12 mouse cellular contexts compared by ENCODE assay signal in genomic region chr12:88859456-88860345, GRCm38 (mm10).
DNase-seq lines count a peak whose midpoint lies in the region; ATAC-seq and TF ChIP-seq lines count a peak whose summit lies in the region.
"Had no signal": no experiment of that assay in that cellular context is flagged by ENCODE, and none has a peak within 500 bp of the region (broad histone marks: within the 10 kb centered on the region; RNA-seq: fewer than 3 reads in every experiment).

No protein-coding gene starts in this region.

- no peaks in the 10 kb centered on the region for H3K79me2 ChIP-seq in heart, adult 2 months (replicated peaks; ENCODE audit: control insufficient read depth, insufficient read depth, low read length)

- H3K4me1 ChIP-seq in forebrain, embryonic 15.5 days, result peaks cover 31% of the 10 kb centered on the region
- H3K4me1 ChIP-seq in midbrain, embryonic 13.5 days (replicated peaks), result peaks cover 24% of the 10 kb centered on the region
- no peaks in the 10 kb centered on the region for H3K4me1 ChIP-seq in heart, adult 2 months (ENCODE audit: control insufficient read depth, insufficient read depth, low read length)
- H3K4me1 ChIP-seq: heart, embryonic 12.5 days had no signal

- H3K9me3 ChIP-seq in forebrain, embryonic 15.5 days, result no peaks in the 10 kb centered on the region
- H3K9me3 ChIP-seq in midbrain, embryonic 13.5 days, result no peaks in the 10 kb centered on the region
- H3K9me3 ChIP-seq: heart, embryonic 12.5 days had no signal

- peak; percentile 86 for ATAC-seq in forebrain, embryonic 15.5 days (replicated peaks)
- ATAC-seq in midbrain, embryonic 13.5 days, result peak; percentile 80

- no peaks in the 10 kb centered on the region for H3K36me3 ChIP-seq in forebrain, embryonic 15.5 days
- no peaks in the 10 kb centered on the region for H3K36me3 ChIP-seq in midbrain, embryonic 13.5 days
- no peaks in the 10 kb centered on the region for H3K36me3 ChIP-seq in heart, adult 2 months (ENCODE audit: control insufficient read depth, insufficient read depth, low read length)
- H3K36me3 ChIP-seq: heart, embryonic 12.5 days had no signal

- TF ChIP-seq EP300 in heart, adult 2 months (IDR thresholded peaks at IDR 0.05; ENCODE audit: insufficient read depth, low read depth, low read length), result no peak

- no peaks in the 10 kb centered on the region for H3K27me3 ChIP-seq in forebrain, embryonic 15.5 days
- H3K27me3 ChIP-seq in midbrain, embryonic 13.5 days, result no peaks in the 10 kb centered on the region
- H3K27me3 ChIP-seq in heart, adult 2 months (ENCODE audit: control insufficient read depth, insufficient read depth, low read length), result no peaks in the 10 kb centered on the region
- H3K27me3 ChIP-seq: heart, embryonic 12.5 days had no signal

- no peak for TF ChIP-seq CTCF in layer of hippocampus, adult 2 months (conservative IDR thresholded peaks at IDR 0.05)
- no peak for TF ChIP-seq CTCF in heart, adult 2 months (IDR thresholded peaks at IDR 0.05)

- H3K4me3 ChIP-seq in layer of hippocampus, adult 2 months, result no peak overlapping the region
- H3K4me3 ChIP-seq in forebrain, embryonic 15.5 days, result no peak overlapping the region
- no peak overlapping the region for H3K4me3 ChIP-seq in midbrain, embryonic 13.5 days (replicated peaks)
- H3K4me3 ChIP-seq in heart, adult 2 months, result no peak overlapping the region
- H3K4me3 ChIP-seq: heart, embryonic 12.5 days had no signal

- no peak for DNase-seq in layer of hippocampus, adult 2 months (ENCODE audit: low spot score in 2 of 2)
- DNase-seq in layer of hippocampus, postnatal 14 days (ENCODE audit: low spot score in 2 of 2), result no peak
- DNase-seq in retina, embryonic 14.5 days (ENCODE audit: low spot score), result peak; percentile 32
- DNase-seq in ovary, adult 18-20 months (ENCODE audit: low spot score), result no peak
- DNase-seq in heart, adult 2 months, result no peak
- DNase-seq: cerebellum, adult 18-20 months; kidney, adult 9 months; right cerebral cortex, postnatal 14 days had no signal

- 13% methylated on average over 6 of the region's 6 CpGs for WGBS in forebrain, embryonic 15.5 days
- WGBS in midbrain, embryonic 13.5 days, result 18% methylated on average over 6 of the region's 6 CpGs
- WGBS in heart, adult 2 months, result 72% methylated on average over 6 of the region's 6 CpGs

- intact Hi-C loops in heart, adult 2 months (cut with DNase I), result no loop called here

- H3K4me2 ChIP-seq in forebrain, embryonic 15.5 days (replicated peaks), result 0 out of 2 replicates have a peak overlapping the region, but pooled peaks have one; percentile 3
- no peak overlapping the region for H3K4me2 ChIP-seq in midbrain, embryonic 13.5 days (replicated peaks)
- H3K4me2 ChIP-seq: heart, embryonic 12.5 days; lung, embryonic 14.5 days had no signal

- TF ChIP-seq POLR2A in heart, adult 2 months (IDR thresholded peaks at IDR 0.05; ENCODE audit: insufficient read depth, low read depth, low read length), result no peak

- no peak overlapping the region for H3K9ac ChIP-seq in forebrain, embryonic 15.5 days (replicated peaks)
- H3K9ac ChIP-seq in midbrain, embryonic 13.5 days (replicated peaks), result no peak overlapping the region
- H3K9ac ChIP-seq in heart, adult 2 months (ENCODE audit: low read depth, low read length), result no peak overlapping the region
- H3K9ac ChIP-seq: heart, embryonic 12.5 days; lung, embryonic 14.5 days had no signal

- H3K27ac ChIP-seq in layer of hippocampus, adult 2 months, result peak overlapping the region; percentile 29; the same call in 1 of the 2 replicates
- H3K27ac ChIP-seq in forebrain, embryonic 15.5 days (replicated peaks), result peak overlapping the region; percentile 87
- H3K27ac ChIP-seq in midbrain, embryonic 13.5 days, result peak overlapping the region; percentile 66
- H3K27ac ChIP-seq in heart, adult 2 months, result no peak overlapping the region
